Mouse (Mus musculus) subcutaneous adipose tissue, adult 2 months (tissue): ENCODE data around the gene Commd7. TPM values are rescaled to one million over a fixed set of nuclear protein-coding genes. Genes with fewer than 3 reads are reported as not detected.

Source experiments
- polyA plus RNA-seq: library from polyadenylated mRNA; depleted of rRNA; stranded (reverse); fragments of >200 nt; gene quantifications from 2 replicates; pipeline ENCODE4 v1.2.3, GENCODE M21; 2012; ENCODE audit warnings: low replicate concordance; rRNA removed

The Commd7 gene
- polyA plus RNA-seq, result 21.0 and 23.6 TPM in 2 replicates

DNA sequence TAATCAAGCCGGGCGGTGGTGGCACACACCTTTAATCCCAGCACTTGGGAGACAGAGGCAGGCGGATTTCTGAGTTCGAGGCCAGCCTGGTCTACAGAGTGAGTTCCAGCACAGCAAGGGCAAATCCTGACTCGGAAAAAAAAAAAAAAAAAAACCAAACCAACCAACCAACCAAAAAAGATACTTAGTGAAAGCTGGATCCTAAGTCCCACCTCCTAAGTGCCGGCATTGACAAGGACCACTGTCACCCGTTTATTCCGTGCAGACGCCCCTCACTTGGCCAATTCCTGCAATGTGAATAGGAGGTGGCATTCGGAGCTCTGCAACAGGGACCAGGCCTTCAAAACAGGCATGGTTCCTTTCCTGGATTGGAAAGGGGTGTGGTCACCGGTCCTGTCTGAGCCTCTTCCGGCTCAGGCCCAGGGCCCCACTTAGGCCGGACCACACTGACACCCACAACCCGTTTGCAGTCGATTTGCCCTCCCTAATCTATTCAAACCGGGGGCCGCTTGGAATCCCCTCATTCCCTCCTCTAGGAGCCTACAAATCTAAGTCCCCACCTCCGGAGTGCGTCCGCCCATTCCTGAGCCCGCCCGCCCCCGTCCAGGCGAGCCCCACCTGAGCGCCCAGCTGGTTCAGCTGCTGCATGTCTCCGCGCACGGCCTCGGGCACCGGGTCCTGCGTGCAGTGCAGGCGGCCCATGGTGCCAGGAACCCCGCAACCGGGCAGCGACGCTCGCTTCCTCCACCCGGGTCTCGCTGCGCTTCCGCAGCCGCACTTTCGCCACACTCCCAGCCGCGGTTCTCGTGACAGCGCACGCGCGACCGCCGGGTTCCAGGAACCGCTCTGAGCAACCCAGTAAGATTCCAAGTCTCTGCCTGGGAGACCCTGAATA lies at the start of gene Commd7:
Gene Commd7, minus strand, starts transcription at position 806 of the 895 bp plus-strand sequence.

DNA sequence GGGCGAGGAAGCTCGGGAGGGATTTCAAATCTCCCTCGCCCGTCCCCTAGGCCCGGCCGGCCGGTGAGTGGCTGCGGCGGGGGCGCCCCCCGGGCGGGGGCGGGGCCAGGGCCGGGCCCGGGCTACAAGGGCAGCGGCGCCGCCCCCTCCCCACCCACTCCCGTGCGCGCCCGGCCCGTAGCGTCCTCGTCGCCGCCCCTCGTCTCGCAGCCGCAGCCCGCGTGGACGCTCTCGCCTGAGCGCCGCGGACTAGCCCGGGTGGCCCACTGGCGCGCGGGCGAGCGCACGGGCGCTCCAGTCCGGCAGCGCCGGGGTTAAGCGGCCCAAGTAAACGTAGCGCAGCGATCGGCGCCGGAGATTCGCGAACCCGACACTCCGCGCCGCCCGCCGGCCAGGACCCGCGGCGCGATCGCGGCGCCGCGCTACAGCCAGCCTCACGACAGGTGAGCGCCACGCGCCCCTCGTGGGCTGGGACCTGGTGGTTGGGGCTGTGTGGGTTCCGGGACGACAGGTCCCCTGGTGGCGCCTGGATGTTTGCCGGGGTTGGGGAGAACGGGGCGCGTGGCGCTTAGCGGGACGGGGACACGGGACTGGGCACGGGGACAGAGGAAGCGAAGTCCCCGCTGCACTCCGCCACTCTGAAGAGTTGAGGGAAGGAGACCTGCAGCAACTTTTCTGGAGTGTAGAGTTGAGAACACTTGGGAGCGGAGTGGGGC lies 16.9 kb upstream of the Commd7 start, which contains the start of gene Dnmt3b:
Gene Dnmt3b, plus strand, starts transcription at position 153 of the 716 bp plus-strand sequence.

Other genes with a start within 250 kb of the Commd7 start
- not detected in 2 replicates for gene 4930404H24Rik, start 140.0 kb downstream of the Commd7 start, polyA plus RNA-seq
- 6.7 and 11.1 TPM in 2 replicates for gene Nol4l, start 102.8 kb downstream of the Commd7 start, polyA plus RNA-seq
- 1.8 and 5.2 TPM in 2 replicates for gene Dnmt3b, start 16.7 kb upstream of the Commd7 start, polyA plus RNA-seq
- not detected in 2 replicates for gene Dnmt3c, start 63.9 kb upstream of the Commd7 start, polyA plus RNA-seq
- gene Mapre1, start 108.5 kb upstream of the Commd7 start, polyA plus RNA-seq, result 13.2 and 16.4 TPM in 2 replicates
- 1.1 and 2.4 TPM in 2 replicates for gene Efcab8, start 147.2 kb upstream of the Commd7 start, polyA plus RNA-seq
- gene Sun5, start 238.3 kb upstream of the Commd7 start, polyA plus RNA-seq, result not detected in 2 replicates
- gene Bpifb2, start 242.3 kb upstream of the Commd7 start, polyA plus RNA-seq, result not detected in 2 replicates